Mouse (Mus musculus): ENCODE measurements at regions not wholly inside any gene's neighbourhood (a gene's known extent, or its start where the extent isn't known, plus 50 kb on each side); places are given as distances from the start of the nearest gene placed in this dataset.

DNA sequence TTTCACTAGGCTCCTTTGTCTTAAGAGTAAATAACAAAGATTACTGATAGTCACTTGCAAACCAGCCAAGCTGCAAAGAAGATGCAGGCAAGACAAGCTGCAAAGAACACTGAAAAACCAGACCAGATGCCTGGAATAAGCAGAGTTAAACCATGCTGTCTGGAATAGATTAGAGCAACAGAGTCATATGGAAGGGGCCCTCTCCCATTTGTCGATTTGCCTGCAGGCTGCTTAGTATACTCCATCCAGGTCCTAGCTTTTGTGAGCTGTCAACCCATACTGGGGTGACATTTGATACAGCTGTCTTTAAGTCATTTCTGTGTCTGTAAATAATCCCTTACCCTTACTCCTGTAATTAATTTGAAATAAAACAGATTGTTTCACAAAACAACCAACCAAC is 1059.1 kb downstream of the 4930444P10Rik start:
- Histone ChIP-seq H3K9me3 (replicated peaks; ENCODE audit: control insufficient read depth, insufficient read depth, low read length, poor library complexity, severe bottlenecking) (no peaks in the 10 kb centered on the region), H3K4me3 (ENCODE audit: low read depth, low read length) (no peak overlapping the region), H3K9ac (ENCODE audit: low read depth, poor library complexity, severe bottlenecking) (no peak overlapping the region), H3K4me1 (ENCODE audit: control insufficient read depth, insufficient read depth, low read length) (no peaks in the 10 kb centered on the region), H3K27me3 (ENCODE audit: control insufficient read depth, insufficient read depth, low read length, poor library complexity, severe bottlenecking) (no peaks in the 10 kb centered on the region), H3K36me3 (ENCODE audit: control insufficient read depth, insufficient read depth, low read length, poor library complexity, severe bottlenecking) (no peaks in the 10 kb centered on the region), H3K27ac (ENCODE audit: insufficient read depth, low read length) (no peak overlapping the region)
- TF ChIP-seq CTCF (IDR thresholded peaks at IDR 0.05; ENCODE audit: low read depth, low read length) (no peak), POLR2A (IDR thresholded peaks at IDR 0.05; ENCODE audit: insufficient read depth, low read length) (no peak)

DNA sequence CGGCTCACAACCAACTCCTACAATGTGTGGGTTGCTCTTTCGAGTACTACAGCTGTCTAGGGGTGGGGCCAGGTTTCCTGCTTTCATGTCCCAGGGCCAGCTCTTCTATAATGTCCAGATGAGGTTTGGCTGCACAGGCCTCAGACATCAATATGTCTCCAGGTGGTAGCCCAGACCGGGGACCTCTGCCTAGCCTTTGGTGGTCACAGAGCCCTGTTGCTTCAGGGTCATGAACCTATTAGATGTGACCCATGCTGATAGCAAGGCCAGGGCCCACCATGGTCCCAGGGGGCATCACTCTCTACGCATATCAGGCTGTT is 1074.7 kb downstream of the 4930444P10Rik start:
- no peak overlapping the region for H3K27ac ChIP-seq (ENCODE audit: insufficient read depth, low read length)
- H3K9me3 ChIP-seq (replicated peaks; ENCODE audit: control insufficient read depth, insufficient read depth, low read length, poor library complexity, severe bottlenecking), result no peaks in the 10 kb centered on the region
- no peaks in the 10 kb centered on the region for H3K4me1 ChIP-seq (ENCODE audit: control insufficient read depth, insufficient read depth, low read length)
- no peaks in the 10 kb centered on the region for H3K36me3 ChIP-seq (ENCODE audit: control insufficient read depth, insufficient read depth, low read length, poor library complexity, severe bottlenecking)
- H3K4me3 ChIP-seq (ENCODE audit: low read depth, low read length), result no peak overlapping the region
- TF ChIP-seq EP300 (IDR thresholded peaks at IDR 0.05; ENCODE audit: insufficient read depth, low read depth, low read length) (no peak), POLR2A (IDR thresholded peaks at IDR 0.05; ENCODE audit: insufficient read depth, low read length) (no peak), CTCF (IDR thresholded peaks at IDR 0.05; ENCODE audit: low read depth, low read length) (no peak)
- H3K27me3 ChIP-seq (ENCODE audit: control insufficient read depth, insufficient read depth, low read length, poor library complexity, severe bottlenecking), result no peaks in the 10 kb centered on the region
- H3K9ac ChIP-seq (ENCODE audit: low read depth, poor library complexity, severe bottlenecking), result no peak overlapping the region

GRCm38 (mm10) chr1:15017689-15018459 is 1075.3 kb downstream of the 4930444P10Rik start:
- no peak for TF ChIP-seq EP300 (IDR thresholded peaks at IDR 0.05; ENCODE audit: insufficient read depth, low read depth, low read length)
- peak; percentile 18 for TF ChIP-seq CTCF (IDR thresholded peaks at IDR 0.05; ENCODE audit: low read depth, low read length)
- no peak for TF ChIP-seq POLR2A (IDR thresholded peaks at IDR 0.05; ENCODE audit: insufficient read depth, low read length)
- Histone ChIP-seq H3K27ac (ENCODE audit: insufficient read depth, low read length) (no peak overlapping the region), H3K9ac (ENCODE audit: low read depth, poor library complexity, severe bottlenecking) (no peak overlapping the region), H3K4me1 (ENCODE audit: control insufficient read depth, insufficient read depth, low read length) (no peaks in the 10 kb centered on the region), H3K4me3 (ENCODE audit: low read depth, low read length) (no peak overlapping the region), H3K36me3 (ENCODE audit: control insufficient read depth, insufficient read depth, low read length, poor library complexity, severe bottlenecking) (no peaks in the 10 kb centered on the region), H3K9me3 (replicated peaks; ENCODE audit: control insufficient read depth, insufficient read depth, low read length, poor library complexity, severe bottlenecking) (no peaks in the 10 kb centered on the region), H3K27me3 (ENCODE audit: control insufficient read depth, insufficient read depth, low read length, poor library complexity, severe bottlenecking) (no peaks in the 10 kb centered on the region)

GRCm38 (mm10) chr1:15007663-15008344 is 1085.3 kb downstream of the 4930444P10Rik start:
- TF ChIP-seq POLR2A (IDR thresholded peaks at IDR 0.05; ENCODE audit: insufficient read depth, low read length) (no peak), CTCF (IDR thresholded peaks at IDR 0.05; ENCODE audit: low read depth, low read length) (no peak), EP300 (IDR thresholded peaks at IDR 0.05; ENCODE audit: insufficient read depth, low read depth, low read length) (no peak)
- no peaks in the 10 kb centered on the region for H3K27me3 ChIP-seq (ENCODE audit: control insufficient read depth, insufficient read depth, low read length, poor library complexity, severe bottlenecking)
- no peak overlapping the region for H3K9ac ChIP-seq (ENCODE audit: low read depth, poor library complexity, severe bottlenecking)
- no peaks in the 10 kb centered on the region for H3K36me3 ChIP-seq (ENCODE audit: control insufficient read depth, insufficient read depth, low read length, poor library complexity, severe bottlenecking)
- H3K27ac ChIP-seq (ENCODE audit: insufficient read depth, low read length), result no peak overlapping the region
- H3K4me3 ChIP-seq (ENCODE audit: low read depth, low read length), result no peak overlapping the region
- H3K9me3 ChIP-seq (replicated peaks; ENCODE audit: control insufficient read depth, insufficient read depth, low read length, poor library complexity, severe bottlenecking), result no peaks in the 10 kb centered on the region
- no peaks in the 10 kb centered on the region for H3K4me1 ChIP-seq (ENCODE audit: control insufficient read depth, insufficient read depth, low read length)

DNA sequence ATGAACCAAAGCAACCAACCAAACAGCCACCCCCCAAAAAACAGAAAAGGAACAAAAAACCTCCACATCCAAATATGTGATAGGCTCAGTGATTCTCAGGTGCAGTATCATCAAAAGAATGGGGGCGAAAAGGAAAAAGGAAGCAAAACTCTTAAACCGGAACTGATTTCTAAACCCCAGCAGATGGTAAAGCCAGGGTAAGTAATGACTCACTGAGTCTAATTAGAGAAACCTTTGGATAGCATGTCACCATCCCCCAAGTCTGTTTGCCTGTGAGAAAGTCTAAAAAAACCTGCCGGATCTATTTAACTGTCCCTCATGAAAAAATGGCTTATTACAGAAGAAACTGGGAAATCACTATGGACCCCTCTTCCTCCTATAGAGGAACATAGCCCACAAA is 1097.8 kb downstream of the 4930444P10Rik start:
- Histone ChIP-seq H3K4me1 (ENCODE audit: control insufficient read depth, insufficient read depth, low read length) (no peaks in the 10 kb centered on the region), H3K27me3 (ENCODE audit: control insufficient read depth, insufficient read depth, low read length, poor library complexity, severe bottlenecking) (no peaks in the 10 kb centered on the region; the same call in 1 of the 2 replicates), H3K4me3 (ENCODE audit: low read depth, low read length) (no peak overlapping the region), H3K36me3 (ENCODE audit: control insufficient read depth, insufficient read depth, low read length, poor library complexity, severe bottlenecking) (no peaks in the 10 kb centered on the region), H3K9ac (ENCODE audit: low read depth, poor library complexity, severe bottlenecking) (no peak overlapping the region), H3K27ac (ENCODE audit: insufficient read depth, low read length) (no peak overlapping the region), H3K9me3 (replicated peaks; ENCODE audit: control insufficient read depth, insufficient read depth, low read length, poor library complexity, severe bottlenecking) (no peaks in the 10 kb centered on the region)
- no peak for TF ChIP-seq POLR2A (IDR thresholded peaks at IDR 0.05; ENCODE audit: insufficient read depth, low read length)
- no peak for TF ChIP-seq EP300 (IDR thresholded peaks at IDR 0.05; ENCODE audit: insufficient read depth, low read depth, low read length)
- no peak for TF ChIP-seq CTCF (IDR thresholded peaks at IDR 0.05; ENCODE audit: low read depth, low read length)

- no peak overlapping the region for H3K4me3 ChIP-seq (ENCODE audit: low read depth, low read length)
- 0 out of 2 replicates have a peak, but pooled peaks cover 2% of the 10 kb centered on the region for H3K9me3 ChIP-seq (replicated peaks; ENCODE audit: control insufficient read depth, insufficient read depth, low read length, poor library complexity, severe bottlenecking)
- H3K27me3 ChIP-seq (ENCODE audit: control insufficient read depth, insufficient read depth, low read length, poor library complexity, severe bottlenecking), result no peaks in the 10 kb centered on the region
- TF ChIP-seq EP300 (IDR thresholded peaks at IDR 0.05; ENCODE audit: insufficient read depth, low read depth, low read length) (no peak), CTCF (IDR thresholded peaks at IDR 0.05; ENCODE audit: low read depth, low read length) (peak; percentile 53), POLR2A (IDR thresholded peaks at IDR 0.05; ENCODE audit: insufficient read depth, low read length) (no peak)
- H3K36me3 ChIP-seq (ENCODE audit: control insufficient read depth, insufficient read depth, low read length, poor library complexity, severe bottlenecking), result no peaks in the 10 kb centered on the region
- H3K4me1 ChIP-seq (ENCODE audit: control insufficient read depth, insufficient read depth, low read length), result no peaks in the 10 kb centered on the region
- H3K9ac ChIP-seq (ENCODE audit: low read depth, poor library complexity, severe bottlenecking), result no peak overlapping the region
- no peak overlapping the region for H3K27ac ChIP-seq (ENCODE audit: insufficient read depth, low read length)
Measured at GRCm38 (mm10) chr1:14980093-14980711, 1112.9 kb downstream of the 4930444P10Rik start.
